Mouse (Mus musculus): ENCODE data around the gene Daxx.

Daxx gene

GRCm38 (mm10) chr17:33959135-33959534, 49.9 kb downstream of the Daxx start:
- intact Hi-C loops (cut with DNase I): loop anchor here (2.0 to 5.0 kb wide), 2 partner anchors 62 to 1398 kb away; no protein-coding TSS in a partner anchor

DNA sequence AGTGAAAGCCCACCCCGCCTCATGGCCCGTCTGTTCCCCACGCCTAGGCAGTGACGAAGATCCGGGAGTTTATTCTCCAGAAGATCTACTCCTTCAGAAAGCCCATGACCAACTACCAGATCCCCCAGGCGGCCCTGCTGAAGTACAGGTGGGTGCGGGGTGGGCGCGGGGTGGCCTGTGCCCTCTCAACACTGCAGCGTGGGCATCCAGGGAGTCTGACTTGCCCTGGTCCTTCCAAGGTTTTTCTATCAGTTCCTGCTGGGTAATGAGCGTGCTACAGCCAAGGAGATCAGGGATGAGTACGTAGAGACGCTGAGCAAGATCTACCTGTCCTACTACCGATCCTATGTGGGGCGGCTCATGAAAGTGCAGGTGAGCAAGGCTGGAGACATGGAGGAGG, 50.7 kb downstream of the Daxx start:
- intact Hi-C loops (cut with DNase I): loop anchor here (2.0 to 5.0 kb wide), 2 partner anchors 61 to 1397 kb away; no protein-coding TSS in a partner anchor

- intact Hi-C loops (cut with DNase I): no loop called here
These were observed 53.7 kb downstream of the Daxx start for GRCm38 (mm10) chr17:33962876-33963275.

Small RNA genes within 50 kb of the gene (microRNA-seq; reads per million reads assigned to microRNA genes)
- gene Gm27740: 0 reads per million in 2 experiments

Measured in adrenal gland (tissue).